Mouse (Mus musculus) olfactory bulb, adult 2 months (tissue): ENCODE results near the gene Kif1b.

Experiments used
- CTCF ChIP-seq: fragments of 200-500 bp; IDR thresholded peaks from 2 replicates; pipeline ENCODE4 v1.5.1; 2012; ENCODE audit warnings: low read depth, mild to moderate bottlenecking, low read length, moderate library complexity; ENCODE audit not compliant: insufficient read depth
- POLR2A ChIP-seq: fragments of 200-500 bp; IDR thresholded peaks from 2 replicates; pipeline ENCODE4 v1.6.1; 2012; ENCODE audit warnings: mild to moderate bottlenecking, low read depth, low read length, moderate library complexity; ENCODE audit not compliant: insufficient read depth

GRCm38 (mm10) chr4:149136116-149136850 lies 171.2 kb downstream of the Kif1b start:
- no peak for TF ChIP-seq CTCF
- TF ChIP-seq POLR2A: no peak
